Mouse (Mus musculus) Patski (cell line): ENCODE data around the gene Cacna1e. TPM values are rescaled to one million over a fixed set of nuclear protein-coding genes. Genes with fewer than 3 reads are reported as not detected.

Experiments
- ATAC-seq: fragments of 100-300 bp; one replicate; pipeline ENCODE4 v1.8.0; 2021
- CTCF ChIA-PET: fragments of 350-600 bp; sonication (Branson Sonifier 250); formaldehyde crosslinking; loops from one replicate; lab custom pipeline; 2022; ENCODE audit warnings: inconsistent platforms; lab: Charles Lee
- POLR2A ChIA-PET: fragments of 350-600 bp; sonication (Branson Sonifier 250); formaldehyde crosslinking; loops from one replicate; lab custom pipeline; 2022; ENCODE audit warnings: antibody characterized with exemption, inconsistent platforms; lab: Charles Lee
- DNase-seq: peaks from one replicate; pipeline ENCODE4 v3.0.0-alpha.2; 2011; ENCODE audit warnings: low read depth, low spot score
- H3K27me3 ChIP-seq: fragments of 371-371 bp; one replicate; pipeline ENCODE4 v1.5.1; 2021
- CTCF ChIP-seq: fragments of 100-300 bp; IDR thresholded peaks from one replicate; pipeline ENCODE4 v1.5.1; 2021
- in situ Hi-C: fragments of 300-500 bp; cut with MboI; formaldehyde crosslinking; loops from 3 replicates; pipeline ENCODE4 v1.11.1; 2018; ENCODE audit warnings: low pct_unique_long_range_greater_than_20kb, mixed read lengths
- polyA plus RNA-seq: library from polyadenylated mRNA; unstranded; gene quantifications from one replicate; pipeline ENCODE4 v1.2.3, GENCODE M21; 2021

The Cacna1e gene
- polyA plus RNA-seq, 1 experiment from 2014 or later, result not detected

GRCm38 (mm10) chr1:154515350-154515749 is 369.0 kb downstream of the Cacna1e start:
- ChIA-PET POLR2A (no interaction called here), CTCF (no interaction called here)
- no peak for DNase-seq
- in situ Hi-C loops, result no loop called here
- ATAC-seq, result no peak
- peaks cover 9% of the 10 kb centered on the region for H3K27me3 ChIP-seq
- no peak for TF ChIP-seq CTCF

- CTCF ChIA-PET, result no interaction called here
- no peak for TF ChIP-seq CTCF
Measured at GRCm38 (mm10) chr1:154511736-154512135, 372.6 kb downstream of the Cacna1e start.

GRCm38 (mm10) chr1:154504005-154504404 is 380.3 kb downstream of the Cacna1e start:
- no peak for ATAC-seq
- H3K27me3 ChIP-seq, result peaks cover 8% of the 10 kb centered on the region
- CTCF ChIA-PET, result interaction anchor here (2.1 kb wide), 1 partner anchor 8 kb away, joined by 5 read pairs; no protein-coding TSS in a partner anchor
- in situ Hi-C loops, result no loop called here
- no peak for DNase-seq
- POLR2A ChIA-PET, result no interaction called here
- TF ChIP-seq CTCF, result no peak

More at GRCm38 (mm10) chr1:154511736-154512135, 372.6 kb downstream of the Cacna1e start:
- POLR2A ChIA-PET, result no interaction called here
- DNase-seq, result no peak
- in situ Hi-C loops, result no loop called here
- no peak for ATAC-seq
- peaks cover 5% of the 10 kb centered on the region for H3K27me3 ChIP-seq

DNA sequence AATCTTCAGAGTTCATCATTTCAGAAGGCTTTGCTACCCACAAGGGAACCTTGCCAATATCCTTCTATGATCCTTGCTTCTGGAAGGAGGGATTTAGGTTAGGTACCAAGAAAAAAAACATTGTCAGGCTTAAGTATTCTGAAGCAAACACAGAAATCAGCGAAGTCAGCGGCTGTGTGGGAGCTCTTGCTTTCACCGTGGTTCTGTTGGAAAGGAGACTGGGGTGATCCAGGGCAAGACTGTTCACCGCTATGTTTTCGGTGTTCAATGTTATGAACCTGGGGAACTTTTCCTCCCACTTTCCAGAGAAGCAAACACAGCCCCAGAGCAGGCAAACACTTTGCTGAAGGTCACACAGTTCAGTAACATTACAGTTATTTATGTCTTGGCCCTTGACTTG is 383.4 kb downstream of the Cacna1e start:
- no peak for TF ChIP-seq CTCF
- H3K27me3 ChIP-seq, result peaks cover 20% of the 10 kb centered on the region
- in situ Hi-C loops, result no loop called here
- ChIA-PET POLR2A (no interaction called here), CTCF (no interaction called here)
- ATAC-seq (no peak), DNase-seq (no peak)

- DNase-seq (no peak), ATAC-seq (no peak)
- TF ChIP-seq CTCF, result no peak
- POLR2A ChIA-PET, result no interaction called here
- peaks cover 20% of the 10 kb centered on the region for H3K27me3 ChIP-seq
- CTCF ChIA-PET, result no interaction called here
- in situ Hi-C loops, result no loop called here
Measured at GRCm38 (mm10) chr1:154500187-154500866, 384.0 kb downstream of the Cacna1e start.

- DNase-seq (no peak), ATAC-seq (no peak)
- in situ Hi-C loops, result no loop called here
- TF ChIP-seq CTCF, result no peak
- ChIA-PET CTCF (no interaction called here), POLR2A (no interaction called here)
- peaks cover 20% of the 10 kb centered on the region for H3K27me3 ChIP-seq
Measured at GRCm38 (mm10) chr1:154498821-154499220, 385.5 kb downstream of the Cacna1e start.

GRCm38 (mm10) chr1:154491071-154491470 is 393.2 kb downstream of the Cacna1e start:
- CTCF ChIA-PET, result no interaction called here
- ATAC-seq (no peak), DNase-seq (no peak)
- TF ChIP-seq CTCF, result no peak
- peaks cover 12% of the 10 kb centered on the region for H3K27me3 ChIP-seq
- in situ Hi-C loops, result no loop called here
- POLR2A ChIA-PET, result no interaction called here

GRCm38 (mm10) chr1:154476671-154477070 is 407.6 kb downstream of the Cacna1e start:
- ChIA-PET CTCF (no interaction called here), POLR2A (no interaction called here)
- no peak for TF ChIP-seq CTCF
- ATAC-seq (no peak), DNase-seq (no peak)
- in situ Hi-C loops, result no loop called here
- H3K27me3 ChIP-seq, result peaks cover 12% of the 10 kb centered on the region

- POLR2A ChIA-PET, result no interaction called here
- H3K27me3 ChIP-seq, result peaks cover 11% of the 10 kb centered on the region
- ATAC-seq (no peak), DNase-seq (no peak)
- in situ Hi-C loops, result no loop called here
- CTCF ChIA-PET, result no interaction called here
- TF ChIP-seq CTCF, result no peak
Measured at GRCm38 (mm10) chr1:154475706-154476105, 408.6 kb downstream of the Cacna1e start.

DNA sequence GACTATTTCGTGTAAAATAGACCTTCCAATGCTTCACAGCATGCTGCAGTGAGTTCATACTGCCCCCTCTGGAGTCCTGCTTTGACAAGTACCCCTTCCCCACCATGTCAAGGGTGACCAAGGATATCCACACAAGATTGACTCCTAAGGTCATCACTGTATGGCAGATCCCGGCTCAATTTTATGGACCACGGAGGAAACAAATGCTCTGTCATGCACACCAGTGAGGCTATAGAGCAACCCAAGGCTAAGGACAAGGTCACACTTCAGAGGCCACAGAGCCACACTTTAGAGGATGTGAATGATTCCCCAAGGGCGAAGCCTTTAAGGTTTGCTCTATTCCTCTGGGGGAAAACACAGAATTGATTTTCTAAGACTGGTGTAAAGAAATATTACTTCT is 410.1 kb downstream of the Cacna1e start:
- POLR2A ChIA-PET, result no interaction called here
- peaks cover 11% of the 10 kb centered on the region for H3K27me3 ChIP-seq
- CTCF ChIA-PET, result no interaction called here
- no peak for ATAC-seq
- no peak for DNase-seq
- no peak for TF ChIP-seq CTCF
- in situ Hi-C loops, result no loop called here

DNA sequence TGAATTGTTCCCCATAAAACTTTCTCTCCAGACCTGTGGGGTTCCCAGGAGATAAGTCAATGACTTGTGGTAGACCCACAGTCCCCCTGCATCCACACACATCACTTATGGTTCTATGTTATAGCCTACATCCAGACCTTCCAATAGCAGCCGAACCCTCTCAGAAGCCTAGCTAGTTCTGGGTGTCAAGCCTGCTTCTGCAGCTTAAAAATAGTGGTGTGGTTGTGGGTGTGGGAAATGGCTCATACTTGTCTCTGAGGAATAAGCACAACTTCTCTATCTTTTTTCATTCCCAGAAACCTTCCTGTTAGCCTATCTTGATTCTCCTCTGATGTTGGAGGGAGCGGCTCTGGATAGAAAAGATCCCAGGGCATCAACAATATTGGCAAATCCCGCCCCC is 417.0 kb downstream of the Cacna1e start:
- DNase-seq (no peak), ATAC-seq (no peak)
- in situ Hi-C loops, result no loop called here
- ChIA-PET POLR2A (no interaction called here), CTCF (no interaction called here)
- peaks cover 17% of the 10 kb centered on the region for H3K27me3 ChIP-seq
- TF ChIP-seq CTCF, result no peak

DNA sequence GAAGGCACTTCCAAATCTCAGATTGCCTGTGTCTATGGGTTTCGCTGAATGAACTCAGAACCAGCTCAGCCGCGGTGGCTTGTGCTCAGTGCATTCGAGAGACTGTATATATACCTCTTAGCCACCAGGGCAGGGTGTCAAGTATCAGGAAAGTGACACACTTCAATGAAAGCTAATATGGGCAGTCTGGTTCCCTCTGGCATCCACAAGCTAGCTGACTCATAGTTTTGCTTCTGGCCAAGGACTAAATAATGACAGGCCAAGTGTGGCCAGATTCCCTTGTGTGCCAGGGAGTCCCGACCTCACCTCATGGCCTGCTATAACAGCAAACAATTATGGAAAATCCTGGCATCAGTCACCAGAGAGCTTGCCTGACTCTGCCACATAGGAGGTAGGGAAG is 422.8 kb downstream of the Cacna1e start:
- no peak for ATAC-seq
- in situ Hi-C loops, result no loop called here
- ChIA-PET CTCF (no interaction called here), POLR2A (no interaction called here)
- peaks cover 15% of the 10 kb centered on the region for H3K27me3 ChIP-seq
- no peak for TF ChIP-seq CTCF
- no peak for DNase-seq
